Mouse (Mus musculus): ENCODE results near the gene Mdk.
A peak's percentile ranks its signal among the peaks of the same experiment; 100 is the strongest.

The Mdk gene

GRCm38 (mm10) chr2:91932160-91932711 lies at the start of gene Mdk:
Mdk (minus strand) TSS chr2:91932297.
- DNase-seq (ENCODE audit: low read depth, low spot score): no peak

- no peak for DNase-seq (ENCODE audit: low read depth, low spot score)
Measured at GRCm38 (mm10) chr2:91980830-91981229, 48.7 kb upstream of the Mdk start.

- no peak for DNase-seq (ENCODE audit: low read depth, low spot score)
Measured at GRCm38 (mm10) chr2:91980245-91980644, 48.1 kb upstream of the Mdk start.

- DNase-seq (ENCODE audit: low read depth, low spot score): no peak
Measured at GRCm38 (mm10) chr2:91978547-91978946, 46.5 kb upstream of the Mdk start.

- no peak for DNase-seq (ENCODE audit: low read depth, low spot score)
Measured at GRCm38 (mm10) chr2:91977960-91978359, 45.9 kb upstream of the Mdk start.

- DNase-seq (ENCODE audit: low read depth, low spot score): no peak
Measured at GRCm38 (mm10) chr2:91975581-91976541, 43.8 kb upstream of the Mdk start, which contains the start of gene Dgkz. Dgkz (minus strand) TSS chr2:91975864.

- no peak for DNase-seq (ENCODE audit: low read depth, low spot score)
Measured at GRCm38 (mm10) chr2:91973416-91974135, 41.5 kb upstream of the Mdk start.

GRCm38 (mm10) chr2:91972121-91972566 lies 40.0 kb upstream of the Mdk start:
- no peak for DNase-seq (ENCODE audit: low read depth, low spot score)

- DNase-seq (ENCODE audit: low read depth, low spot score): peak; percentile 86
Measured at GRCm38 (mm10) chr2:91971231-91972097, 39.4 kb upstream of the Mdk start.

GRCm38 (mm10) chr2:91967962-91968361 lies 35.9 kb upstream of the Mdk start:
- no peak for DNase-seq (ENCODE audit: low read depth, low spot score)

GRCm38 (mm10) chr2:91966367-91966766 lies 34.3 kb upstream of the Mdk start:
- DNase-seq (ENCODE audit: low read depth, low spot score): no peak

- no peak for DNase-seq (ENCODE audit: low read depth, low spot score)
Measured at GRCm38 (mm10) chr2:91965417-91965816, 33.3 kb upstream of the Mdk start.

GRCm38 (mm10) chr2:91964610-91965204 lies 32.6 kb upstream of the Mdk start:
- no peak for DNase-seq (ENCODE audit: low read depth, low spot score)

GRCm38 (mm10) chr2:91963443-91963932 lies 31.4 kb upstream of the Mdk start:
- no peak for DNase-seq (ENCODE audit: low read depth, low spot score)

GRCm38 (mm10) chr2:91962864-91963401 lies 30.8 kb upstream of the Mdk start:
- no peak for DNase-seq (ENCODE audit: low read depth, low spot score)

- DNase-seq (ENCODE audit: low read depth, low spot score): no peak
Measured at GRCm38 (mm10) chr2:91961901-91962761, 30.0 kb upstream of the Mdk start.

- no peak for DNase-seq (ENCODE audit: low read depth, low spot score)
Measured at GRCm38 (mm10) chr2:91960459-91960858, 28.4 kb upstream of the Mdk start.

GRCm38 (mm10) chr2:91959544-91960410 lies 27.7 kb upstream of the Mdk start:
- DNase-seq (ENCODE audit: low read depth, low spot score): no peak

Data from telencephalon, adult 2 months (tissue).